Mouse (Mus musculus): ENCODE results near the gene Atf4.

DNA sequence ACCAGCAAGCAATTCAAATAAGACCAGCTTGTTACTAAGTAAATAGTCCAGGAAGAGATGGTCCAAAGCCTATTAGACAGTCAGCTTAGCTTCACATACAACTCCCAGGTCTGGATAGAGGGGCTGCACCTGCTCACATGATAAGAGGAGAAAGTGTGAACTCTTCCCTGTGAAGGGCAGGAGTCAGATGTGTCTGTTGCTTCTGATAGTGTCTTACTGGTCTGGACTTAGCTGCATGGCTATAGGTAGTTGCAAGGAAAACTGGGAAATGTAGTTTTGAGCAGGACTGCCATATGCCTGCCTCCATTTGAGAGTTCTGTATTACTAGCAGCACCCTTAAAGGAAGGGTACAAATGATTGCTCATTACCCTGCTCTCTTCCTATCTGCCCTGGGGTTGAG lies 41.3 kb upstream of the Atf4 start:
- TF ChIP-seq CTCF (IDR thresholded peaks at IDR 0.05; ENCODE audit: extremely low read depth, insufficient read length, insufficient replicate concordance, low read depth, low read length) (no peak), POLR2A (IDR thresholded peaks at IDR 0.05; ENCODE audit: low read depth, low read length) (no peak)
